Mouse (Mus musculus) stomach, embryonic 15.5 days (tissue): ENCODE data around the gene Olfr1493-ps1. TPM values are rescaled to one million over a fixed set of nuclear protein-coding genes. Genes with fewer than 3 reads are reported as not detected.

Source experiments
- ATAC-seq: fragments of 200-750 bp; cut with Nextera tagmentation; 2 replicates; pipeline ENCODE4 v1.8.0; 2017; ENCODE audit warnings: low read depth, moderate number of reproducible peaks, moderate TSS enrichment; ENCODE audit not compliant: insufficient read depth, low FRiP score
- H3K27ac ChIP-seq: fragments of 300-500 bp; sonication (generic); 2 replicates; pipeline ENCODE4 v1.5.1; 2015; ENCODE audit warnings: mild to moderate bottlenecking, inconsistent platforms
- H3K27me3 ChIP-seq: fragments of 300-500 bp; sonication (generic); replicated peaks from 2 replicates; pipeline ENCODE4 v1.6.1; 2015; ENCODE audit warnings: inconsistent platforms
- H3K36me3 ChIP-seq: fragments of 300-500 bp; sonication (generic); 2 replicates; pipeline ENCODE4 v1.6.1; 2015; ENCODE audit warnings: inconsistent platforms
- H3K4me1 ChIP-seq: fragments of 300-500 bp; sonication (generic); 2 replicates; pipeline ENCODE4 v1.6.1; 2015; ENCODE audit warnings: inconsistent platforms
- H3K4me2 ChIP-seq: fragments of 300-500 bp; sonication (generic); 2 replicates; pipeline ENCODE4 v1.6.1; 2015; ENCODE audit warnings: mild to moderate bottlenecking, inconsistent platforms
- H3K4me3 ChIP-seq: fragments of 300-500 bp; sonication (generic); replicated peaks from 2 replicates; pipeline ENCODE4 v1.5.1; 2015; ENCODE audit warnings: inconsistent platforms
- H3K9ac ChIP-seq: fragments of 300-500 bp; sonication (generic); 2 replicates; pipeline ENCODE4 v1.6.1; 2015; ENCODE audit warnings: inconsistent platforms
- H3K9me3 ChIP-seq: fragments of 300-500 bp; sonication (generic); 2 replicates; pipeline ENCODE4 v1.6.1; 2016; ENCODE audit warnings: inconsistent platforms
- whole genome bisulfite sequencing: fragments of 180-500 bp; shearing (Covaris S2); methylation state at CpG from one replicate; pipeline ENCODE4 v1.1.7; 2015; 5-methylcytosine and 5-hydroxymethylcytosine counted together
- polyA plus RNA-seq: library from polyadenylated mRNA; unstranded; fragments of >200 nt; fragmentation: Nextera tagmentation; extraction: Ambion mirVana; gene quantifications from 2 replicates; pipeline ENCODE4 v1.2.1, GENCODE M21; 2015

The Olfr1493-ps1 gene
- not detected in 2 replicates for polyA plus RNA-seq

DNA sequence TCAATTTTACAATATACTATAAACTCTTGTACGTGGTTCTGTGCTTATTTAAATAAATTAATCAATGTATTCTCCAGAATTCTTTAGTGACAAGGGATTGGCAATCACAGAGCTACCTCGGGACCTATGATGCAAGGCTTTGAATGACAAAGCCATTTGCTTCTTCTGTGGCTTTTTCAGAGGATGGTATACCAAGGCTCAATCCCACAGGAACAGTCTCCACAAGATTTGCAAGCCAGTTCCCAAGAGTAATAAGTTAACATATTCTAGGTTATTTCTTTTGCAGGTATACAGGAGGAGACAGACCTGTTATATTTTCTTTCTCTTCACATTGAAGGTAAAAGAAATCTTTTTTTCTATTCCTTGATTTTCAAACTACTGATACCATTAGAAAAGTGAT lies at the start of gene Olfr1493-ps1:
Olfr1493-ps1 (plus strand) TSS at position 301 of the 400 bp plus-strand sequence.
- Histone ChIP-seq H3K4me3 (no peak within 1 kb of the TSS), H3K36me3 (no peaks in the 10 kb centered on the region), H3K4me2 (no peak within 1 kb of the TSS), H3K27me3 (no peaks in the 10 kb centered on the region), H3K27ac (no peak within 1 kb of the TSS), H3K4me1 (no peaks in the 10 kb centered on the region), H3K9me3 (no peaks in the 10 kb centered on the region), H3K9ac (no peak within 1 kb of the TSS)
- ATAC-seq: no peak
- WGBS: 54% methylated on average over 2 of the region's 2 CpGs

DNA sequence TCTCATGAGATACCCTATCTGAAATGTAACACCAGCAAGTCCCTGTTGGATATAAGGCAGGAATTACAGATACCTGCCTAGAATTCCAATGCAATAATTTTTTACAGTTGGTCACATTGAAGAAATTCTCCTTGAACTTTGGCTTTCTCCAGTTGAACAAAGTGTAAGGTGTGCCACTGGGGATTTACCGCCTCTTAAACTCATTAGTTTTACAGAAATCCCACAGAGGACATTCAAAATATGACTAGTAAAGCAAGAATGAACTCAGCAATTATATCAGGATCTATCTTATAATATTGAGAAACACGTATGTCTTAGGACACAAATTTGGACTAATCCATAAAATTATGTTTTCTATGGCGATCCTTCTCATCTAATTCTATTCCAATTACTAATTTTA lies 26.1 kb upstream of the Olfr1493-ps1 start, which contains the start of gene Olfr1491:
Olfr1491 (plus strand) TSS at position 301 of the 400 bp plus-strand sequence.
- Histone ChIP-seq H3K9ac (no peak within 1 kb of the TSS), H3K4me3 (no peak within 1 kb of the TSS), H3K27me3 (no peaks in the 10 kb centered on the region), H3K27ac (no peak within 1 kb of the TSS), H3K4me1 (no peaks in the 10 kb centered on the region), H3K36me3 (no peaks in the 10 kb centered on the region), H3K4me2 (no peak within 1 kb of the TSS), H3K9me3 (no peaks in the 10 kb centered on the region)
- ATAC-seq: no peak
- WGBS: 69% methylated on average over 3 of the region's 3 CpGs

DNA sequence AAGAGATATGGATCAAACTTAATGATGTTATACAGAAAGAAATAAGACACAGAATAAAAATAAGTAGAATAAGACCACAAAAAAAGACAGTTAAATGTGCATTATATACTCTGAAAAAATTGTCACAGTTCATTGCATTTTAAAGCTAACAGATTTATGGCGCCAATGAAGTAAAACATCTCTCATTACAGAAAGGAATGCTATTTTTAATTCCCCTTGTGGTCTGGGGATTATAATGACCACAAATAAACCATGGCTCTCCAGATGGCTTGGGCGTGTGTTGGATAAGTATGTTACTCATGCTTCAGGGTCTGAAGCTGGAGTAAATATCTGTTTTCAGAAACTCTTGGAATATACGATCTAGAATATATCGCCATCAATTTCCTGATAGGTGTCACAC lies 16.4 kb downstream of the Olfr1493-ps1 start, which contains the start of gene Olfr1494:
Olfr1494 (plus strand) TSS at position 301 of the 400 bp plus-strand sequence.
- Histone ChIP-seq H3K9me3 (no peaks in the 10 kb centered on the region), H3K27me3 (no peaks in the 10 kb centered on the region), H3K4me3 (no peak within 1 kb of the TSS), H3K4me2 (no peak within 1 kb of the TSS), H3K27ac (no peak within 1 kb of the TSS), H3K4me1 (no peaks in the 10 kb centered on the region), H3K9ac (no peak within 1 kb of the TSS), H3K36me3 (no peaks in the 10 kb centered on the region)
- ATAC-seq: no peak
- 87% methylated on average over 4 of the region's 4 CpGs for WGBS

DNA sequence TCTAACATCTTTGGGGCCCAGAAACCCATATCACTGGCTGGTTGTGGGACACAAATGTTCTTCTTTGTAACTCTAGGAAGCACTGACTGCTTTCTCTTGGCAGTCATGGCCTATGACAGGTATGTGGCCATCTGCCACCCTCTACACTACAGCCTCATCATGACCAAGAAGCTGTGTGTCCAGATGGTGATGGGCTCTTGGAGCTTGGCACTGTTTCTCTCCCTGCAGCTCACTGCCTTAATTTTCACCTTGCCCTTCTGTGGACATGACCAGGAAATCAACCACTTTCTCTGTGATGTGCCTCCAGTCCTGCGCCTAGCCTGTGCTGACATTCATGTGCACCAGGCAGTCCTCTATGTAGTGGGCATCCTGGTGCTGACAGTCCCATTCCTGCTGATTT lies 26.3 kb downstream of the Olfr1493-ps1 start:
- Histone ChIP-seq H3K36me3 (no peaks in the 10 kb centered on the region), H3K9me3 (no peaks in the 10 kb centered on the region), H3K27me3 (no peaks in the 10 kb centered on the region), H3K27ac (no peak overlapping the region), H3K4me1 (no peaks in the 10 kb centered on the region), H3K4me3 (no peak overlapping the region), H3K4me2 (no peak overlapping the region), H3K9ac (no peak overlapping the region)
- ATAC-seq: no peak
- 86% methylated on average over 1 of the region's 1 CpGs for WGBS

DNA sequence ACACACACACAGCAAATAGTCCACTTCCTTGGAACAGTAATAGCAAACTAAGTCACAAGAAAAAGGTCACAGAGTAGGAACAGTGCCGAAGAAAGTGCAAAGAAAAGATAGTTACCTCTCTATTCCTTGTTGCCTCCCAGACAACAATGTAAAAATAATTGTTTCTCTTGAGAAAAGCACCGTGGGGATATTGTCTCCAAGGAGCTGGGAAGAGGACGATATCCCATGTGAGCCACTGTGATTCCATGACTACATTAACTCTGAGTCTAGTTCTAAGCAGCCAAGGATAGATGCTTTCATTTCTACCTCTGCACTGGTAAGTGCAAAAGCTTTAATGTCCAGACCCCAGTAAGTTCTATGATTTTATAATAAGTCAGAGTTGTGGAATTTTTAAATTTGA lies 41.2 kb downstream of the Olfr1493-ps1 start, which contains the start of gene Olfr1495:
Olfr1495 (plus strand) TSS at position 301 of the 400 bp plus-strand sequence.
- H3K27me3 ChIP-seq: no peaks in the 10 kb centered on the region
- H3K9me3 ChIP-seq: no peaks in the 10 kb centered on the region
- no peaks in the 10 kb centered on the region for H3K36me3 ChIP-seq
- WGBS: 81% methylated on average over 3 of the region's 3 CpGs
- no peak within 1 kb of the TSS for H3K4me3 ChIP-seq
- no peak within 1 kb of the TSS for H3K9ac ChIP-seq
- H3K4me2 ChIP-seq: no peak within 1 kb of the TSS
- H3K27ac ChIP-seq: no peak within 1 kb of the TSS
- H3K4me1 ChIP-seq: no peaks in the 10 kb centered on the region
- ATAC-seq: no peak

DNA sequence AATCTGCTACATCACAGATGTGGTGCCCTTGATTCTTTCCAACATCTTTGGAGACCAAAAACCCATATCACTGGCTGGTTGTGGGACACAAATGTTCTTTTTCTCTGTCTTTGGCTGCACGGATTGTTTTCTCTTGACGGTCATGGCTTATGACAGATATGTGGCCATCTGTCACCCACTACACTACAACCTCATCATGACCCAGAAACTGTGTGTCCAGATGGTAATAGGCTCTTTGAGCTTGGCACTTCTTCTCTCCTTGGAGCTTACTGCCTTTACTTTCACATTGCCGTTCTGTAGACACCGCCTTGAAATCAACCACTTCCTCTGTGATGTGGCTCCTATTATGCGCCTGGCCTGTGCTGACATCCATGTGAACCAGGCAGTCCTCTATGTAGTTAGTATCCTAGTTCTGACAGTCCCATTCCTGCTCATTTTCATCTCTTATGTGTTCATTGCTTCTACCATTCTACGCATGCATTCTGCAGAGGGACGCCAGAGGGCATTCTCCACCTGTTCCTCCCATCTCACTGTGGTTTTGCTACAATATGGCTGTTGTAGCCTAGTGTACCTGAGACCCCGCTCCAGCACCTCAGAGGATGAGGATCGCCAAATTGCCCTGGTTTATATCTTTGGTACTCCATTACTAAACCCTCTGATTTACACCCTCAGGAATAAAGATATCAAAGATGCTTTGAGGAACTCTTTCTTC lies 45.6 kb downstream of the Olfr1493-ps1 start:
- no peak for ATAC-seq
- no peaks in the 10 kb centered on the region for H3K36me3 ChIP-seq
- H3K4me3 ChIP-seq: no peak overlapping the region
- no peaks in the 10 kb centered on the region for H3K9me3 ChIP-seq
- H3K27ac ChIP-seq: no peak overlapping the region
- 89% methylated on average over 9 of the region's 9 CpGs for WGBS
- no peak overlapping the region for H3K9ac ChIP-seq
- H3K4me2 ChIP-seq: no peak overlapping the region
- no peaks in the 10 kb centered on the region for H3K4me1 ChIP-seq
- no peaks in the 10 kb centered on the region for H3K27me3 ChIP-seq

DNA sequence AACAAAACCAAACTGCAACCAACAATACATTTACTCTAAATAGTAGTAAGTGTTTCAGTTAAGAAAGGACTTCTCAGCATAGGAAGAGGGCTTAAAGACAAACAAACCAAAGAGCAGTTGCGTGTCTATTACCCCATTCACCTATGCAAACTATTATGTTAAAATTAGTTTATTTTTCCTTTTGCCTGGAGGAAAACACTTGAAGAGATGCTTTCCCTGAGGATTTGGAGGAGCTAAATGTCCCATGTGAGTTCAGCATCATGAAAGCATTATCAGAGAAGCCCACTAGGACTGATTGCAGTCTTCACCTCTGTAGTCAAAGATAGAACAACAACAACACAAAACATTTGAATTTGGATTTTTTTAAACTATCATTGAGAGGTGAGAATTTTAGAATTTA lies 54.5 kb downstream of the Olfr1493-ps1 start, which contains the start of gene Olfr1496:
Olfr1496 (plus strand) TSS at position 301 of the 400 bp plus-strand sequence.
- Histone ChIP-seq H3K36me3 (no peaks in the 10 kb centered on the region), H3K27ac (no peak within 1 kb of the TSS), H3K9me3 (no peaks in the 10 kb centered on the region), H3K4me2 (no peak within 1 kb of the TSS), H3K9ac (no peak within 1 kb of the TSS), H3K4me3 (no peak within 1 kb of the TSS), H3K27me3 (no peaks in the 10 kb centered on the region), H3K4me1 (no peaks in the 10 kb centered on the region)
- 72% methylated on average over 1 of the region's 1 CpGs for whole genome bisulfite sequencing
- no peak for ATAC-seq

Other genes with a start within 250 kb of the Olfr1493-ps1 start
- gene Olfr1475, start 243.1 kb upstream of the Olfr1493-ps1 start, polyA plus RNA-seq: not detected in 2 replicates
- not detected in 2 replicates for gene Olfr1477, start 222.7 kb upstream of the Olfr1493-ps1 start, polyA plus RNA-seq
- not detected in 2 replicates for gene Olfr1480, start 195.4 kb upstream of the Olfr1493-ps1 start, polyA plus RNA-seq
- not detected in 2 replicates for gene Olfr1484, start 139.8 kb upstream of the Olfr1493-ps1 start, polyA plus RNA-seq
- not detected in 2 replicates for gene Olfr1487, start 105.9 kb upstream of the Olfr1493-ps1 start, polyA plus RNA-seq
- not detected in 2 replicates for gene Olfr1489, start 91.7 kb upstream of the Olfr1493-ps1 start, polyA plus RNA-seq
- gene Olfr1490, start 72.2 kb upstream of the Olfr1493-ps1 start, polyA plus RNA-seq: not detected in 2 replicates
- not detected in 2 replicates for gene Olfr1491, start 26.0 kb upstream of the Olfr1493-ps1 start, polyA plus RNA-seq
- gene Olfr1494, start 16.4 kb downstream of the Olfr1493-ps1 start, polyA plus RNA-seq: not detected in 2 replicates
- gene Olfr1495, start 41.3 kb downstream of the Olfr1493-ps1 start, polyA plus RNA-seq: not detected in 2 replicates
- not detected in 2 replicates for gene Olfr1496, start 54.6 kb downstream of the Olfr1493-ps1 start, polyA plus RNA-seq
- not detected in 2 replicates for gene Olfr1497, start 74.9 kb downstream of the Olfr1493-ps1 start, polyA plus RNA-seq
- not detected in 2 replicates for gene Olfr1499, start 96.2 kb downstream of the Olfr1493-ps1 start, polyA plus RNA-seq
- gene Olfr1500, start 107.2 kb downstream of the Olfr1493-ps1 start, polyA plus RNA-seq: not detected in 2 replicates
- gene Olfr1501, start 127.4 kb downstream of the Olfr1493-ps1 start, polyA plus RNA-seq: not detected in 2 replicates
- not detected in 2 replicates for gene Olfr1502, start 138.5 kb downstream of the Olfr1493-ps1 start, polyA plus RNA-seq
- gene Olfr1504, start 174.7 kb downstream of the Olfr1493-ps1 start, polyA plus RNA-seq: not detected in 2 replicates
- not detected in 2 replicates for gene Olfr1505, start 190.3 kb downstream of the Olfr1493-ps1 start, polyA plus RNA-seq